Mouse (Mus musculus) hindbrain, embryonic 15.5 days (tissue): ENCODE results near the gene 1700021F05Rik. TPM values are rescaled to one million over a fixed set of nuclear protein-coding genes. Genes with fewer than 3 reads are reported as not detected.
"Not testable (repeated sequence)": the region's sequence is repeated elsewhere in the genome, so short reads cannot be mapped to it uniquely, and the experiment has no call there.

ENCODE experiments used
- ATAC-seq: fragments of 200-750 bp; cut with Nextera tagmentation; 2 replicates; pipeline ENCODE4 v1.8.0; 2017; ENCODE audit warnings: low read depth, moderate number of reproducible peaks, moderate TSS enrichment; ENCODE audit not compliant: low FRiP score
- H3K27ac ChIP-seq: fragments of 300-500 bp; sonication (generic); replicated peaks from 2 replicates; pipeline ENCODE4 v1.5.1; 2015; ENCODE audit warnings: mild to moderate bottlenecking, inconsistent platforms
- H3K27me3 ChIP-seq: fragments of 300-500 bp; sonication (generic); 2 replicates; pipeline ENCODE4 v1.6.1; 2015; ENCODE audit warnings: control low read depth, inconsistent platforms
- H3K36me3 ChIP-seq: fragments of 300-500 bp; sonication (generic); 2 replicates; pipeline ENCODE4 v1.6.1; 2015; ENCODE audit warnings: control low read depth, inconsistent platforms
- H3K4me1 ChIP-seq: fragments of 300-500 bp; sonication (generic); replicated peaks from 2 replicates; pipeline ENCODE4 v1.6.1; 2015; ENCODE audit warnings: control low read depth, inconsistent platforms
- H3K4me2 ChIP-seq: fragments of 300-500 bp; sonication (generic); 2 replicates; pipeline ENCODE4 v1.6.1; 2015; ENCODE audit warnings: moderate library complexity, mild to moderate bottlenecking, inconsistent platforms
- H3K4me3 ChIP-seq: fragments of 300-500 bp; sonication (generic); 2 replicates; pipeline ENCODE4 v1.5.1; 2015; ENCODE audit warnings: mild to moderate bottlenecking, inconsistent platforms
- H3K9ac ChIP-seq: fragments of 300-500 bp; sonication (generic); 2 replicates; pipeline ENCODE4 v1.6.1; 2015; ENCODE audit warnings: inconsistent platforms
- H3K9me3 ChIP-seq: fragments of 300-500 bp; sonication (generic); 2 replicates; pipeline ENCODE4 v1.6.1; 2016; ENCODE audit warnings: control low read depth, inconsistent platforms
- WGBS: fragments of 180-500 bp; shearing (Covaris S2); methylation state at CpG from one replicate; pipeline ENCODE4 v1.1.7; 2015; 5-methylcytosine and 5-hydroxymethylcytosine counted together
- polyA plus RNA-seq: library from polyadenylated mRNA; unstranded; fragments of >200 nt; fragmentation: Nextera tagmentation; extraction: Ambion mirVana; gene quantifications from 2 replicates; pipeline ENCODE4 v1.2.1, GENCODE M21; 2015

Gene 1700021F05Rik
- polyA plus RNA-seq, 1 experiment from 2014 or later, result 68.1 TPM

DNA sequence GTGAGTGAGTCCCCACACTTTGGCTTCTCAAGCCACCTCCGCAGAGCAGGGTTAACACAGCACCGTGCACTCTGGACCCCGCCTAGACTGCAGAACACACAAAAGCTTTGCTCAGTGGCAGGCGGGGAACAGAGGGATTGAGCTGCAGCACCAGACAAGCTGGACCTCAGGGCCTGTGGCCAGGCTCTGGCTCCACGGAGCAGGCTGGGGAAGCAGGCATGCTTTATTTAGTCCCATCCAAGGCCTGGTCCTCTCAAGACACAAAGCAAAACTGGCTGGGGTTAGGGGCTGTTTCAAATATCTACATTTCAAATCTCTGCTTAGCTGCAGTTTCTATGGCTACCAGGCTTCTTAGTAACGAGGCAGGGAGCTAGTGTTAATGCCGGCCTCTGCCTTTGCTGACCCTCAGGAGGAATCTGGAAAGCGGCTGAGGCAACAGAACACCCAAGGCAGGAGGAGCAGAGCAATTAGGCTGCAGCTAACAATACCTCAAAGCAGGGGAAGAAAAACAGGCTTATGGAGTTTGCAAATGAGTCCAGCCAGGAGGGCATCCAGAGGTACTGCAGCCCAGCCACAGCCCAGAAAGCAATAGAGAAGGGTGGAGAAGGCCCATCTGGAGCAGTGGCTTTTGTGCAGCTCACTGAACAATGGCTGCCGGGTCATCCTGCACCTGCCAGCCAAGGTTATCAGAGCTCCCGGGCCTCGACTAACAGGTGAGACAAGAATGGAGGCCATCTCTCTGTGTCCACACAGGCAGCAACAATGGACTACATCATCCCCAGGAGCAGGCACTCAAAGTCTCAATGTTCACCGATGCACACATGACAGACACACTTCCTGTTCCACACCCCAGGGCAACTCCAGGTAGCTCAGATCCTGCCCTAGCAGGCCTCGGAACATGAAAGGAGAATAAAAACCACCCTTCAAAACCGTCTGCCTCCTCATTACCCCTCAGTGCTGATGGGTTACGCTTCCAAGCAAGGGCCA is 13.2 kb downstream of the 1700021F05Rik start:
- Histone ChIP-seq H3K36me3 (peaks cover 33% of the 10 kb centered on the region), H3K27me3 (no peaks in the 10 kb centered on the region), H3K27ac (peak overlapping the region; percentile 80), H3K9me3 (no peaks in the 10 kb centered on the region), H3K4me1 (peaks cover 13% of the 10 kb centered on the region), H3K9ac (peak overlapping the region; percentile 18; the same call in 1 of the 2 replicates), H3K4me2 (peak overlapping the region; percentile 17; the same call in 1 of the 2 replicates), H3K4me3 (no peak overlapping the region)
- WGBS, result 29% methylated on average over 15 of the region's 15 CpGs
- peak; percentile 82 for ATAC-seq

DNA sequence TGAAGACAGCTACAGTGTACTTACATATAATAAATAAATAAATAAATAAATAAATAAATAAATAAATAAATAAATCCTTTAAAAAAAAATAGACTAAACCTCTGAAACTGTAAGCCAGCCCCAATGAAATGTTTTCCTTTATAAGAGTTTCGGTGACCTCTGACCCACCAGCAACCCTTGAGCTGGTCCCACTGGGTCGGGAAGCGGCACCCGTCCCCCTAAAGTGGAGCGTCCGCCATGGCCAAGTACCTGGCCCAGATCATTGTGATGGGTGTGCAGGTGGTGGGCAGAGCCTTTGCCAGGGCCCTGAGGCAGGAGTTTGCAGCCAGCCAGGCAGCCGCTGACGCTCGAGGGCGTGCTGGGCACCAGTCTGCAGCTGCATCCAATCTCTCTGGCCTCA is 16.9 kb downstream of the 1700021F05Rik start, which contains the start of gene Gm9803:
Gene Gm9803, plus strand, starts transcription at position 154 of the 400 bp plus-strand sequence.
- H3K36me3 ChIP-seq, H3K27me3 ChIP-seq, ATAC-seq, H3K9ac ChIP-seq, H3K27ac ChIP-seq, H3K9me3 ChIP-seq, H3K4me2 ChIP-seq, H3K4me3 ChIP-seq: not testable (repeated sequence)
- peaks cover 13% of the 10 kb centered on the region for H3K4me1 ChIP-seq
- WGBS, result 96% methylated on average over 10 of the region's 10 CpGs

DNA sequence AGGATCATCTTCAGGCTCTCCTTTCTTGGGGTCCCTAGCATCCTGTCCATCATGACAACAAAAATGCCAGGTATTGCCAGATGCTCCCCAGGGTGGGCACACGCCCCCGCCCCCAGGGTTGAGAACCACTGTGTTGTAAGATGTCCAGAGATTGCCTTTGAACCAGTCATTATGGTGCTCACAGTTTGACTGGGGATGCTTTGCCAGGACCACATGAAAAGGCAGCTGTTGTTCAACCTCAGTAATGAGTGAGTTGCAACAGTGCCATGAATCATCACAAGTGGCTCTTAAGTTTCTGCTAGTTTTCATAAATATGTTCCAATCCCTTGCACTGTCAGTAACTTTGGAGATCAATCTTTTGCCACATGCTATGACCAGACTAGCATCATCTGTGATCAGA is 20.8 kb downstream of the 1700021F05Rik start:
- Histone ChIP-seq H3K9me3 (no peaks in the 10 kb centered on the region), H3K4me3 (no peak overlapping the region), H3K27ac (no peak overlapping the region), H3K9ac (no peak overlapping the region), H3K4me1 (peaks cover 8% of the 10 kb centered on the region; the same call in 1 of the 2 replicates), H3K4me2 (no peak overlapping the region), H3K27me3 (no peaks in the 10 kb centered on the region), H3K36me3 (no peaks in the 10 kb centered on the region)
- ATAC-seq, result no peak
- WGBS, result 94% methylated on average over 2 of the region's 2 CpGs

DNA sequence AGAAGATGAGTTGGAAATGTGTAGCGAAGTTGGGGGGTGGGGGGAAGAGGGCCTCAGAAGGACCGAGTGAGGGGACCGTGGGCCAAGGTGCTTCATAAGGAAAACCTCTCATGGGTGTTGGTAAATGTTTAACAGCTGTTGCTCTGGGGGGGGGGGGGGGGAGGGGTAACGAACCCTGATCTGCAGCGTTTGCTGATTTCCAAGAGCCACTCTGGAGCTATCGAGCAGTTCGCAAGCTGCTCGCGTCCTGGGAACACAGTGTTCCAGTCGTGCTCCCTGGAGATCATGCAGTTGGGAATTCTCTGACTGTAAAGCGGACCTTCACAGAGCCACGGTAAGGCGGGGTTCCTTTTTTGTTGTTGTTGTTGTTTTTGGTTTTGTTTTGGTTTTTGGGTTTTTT is 22.4 kb downstream of the 1700021F05Rik start:
- 72% methylated on average over 11 of the region's 13 CpGs for WGBS
- H3K4me3 ChIP-seq, result no peak overlapping the region
- peaks cover 8% of the 10 kb centered on the region; the same call in 1 of the 2 replicates for H3K4me1 ChIP-seq
- no peak overlapping the region for H3K9ac ChIP-seq
- H3K36me3 ChIP-seq, result no peaks in the 10 kb centered on the region
- H3K27ac ChIP-seq, result no peak overlapping the region
- H3K4me2 ChIP-seq, result no peak overlapping the region
- no peaks in the 10 kb centered on the region for H3K27me3 ChIP-seq
- no peak for ATAC-seq
- no peaks in the 10 kb centered on the region for H3K9me3 ChIP-seq

DNA sequence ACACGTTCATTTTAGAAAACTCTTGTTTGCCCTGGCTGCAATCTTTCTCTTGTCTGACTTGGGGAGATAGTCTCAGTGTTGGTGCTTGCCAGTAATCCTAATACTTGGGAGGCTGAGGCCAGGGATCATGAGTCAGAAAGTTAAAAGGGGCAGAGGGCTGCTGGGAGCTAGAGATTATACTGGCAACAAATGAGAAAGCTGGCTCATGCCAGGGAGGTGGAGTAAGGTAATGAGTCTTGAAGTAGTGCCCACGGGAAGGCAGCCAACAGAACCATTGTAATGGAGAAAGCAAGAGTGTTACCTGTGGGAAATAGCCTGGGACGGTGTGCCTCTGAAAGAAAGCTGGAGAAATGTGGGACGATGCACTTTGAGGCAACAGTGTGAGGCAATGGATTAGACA is 23.0 kb downstream of the 1700021F05Rik start:
- WGBS, result 52% methylated on average over 4 of the region's 4 CpGs
- Histone ChIP-seq H3K27ac (no peak overlapping the region), H3K36me3 (no peaks in the 10 kb centered on the region), H3K4me2 (no peak overlapping the region), H3K27me3 (no peaks in the 10 kb centered on the region), H3K4me1 (peaks cover 8% of the 10 kb centered on the region; the same call in 1 of the 2 replicates), H3K9me3 (no peaks in the 10 kb centered on the region), H3K4me3 (no peak overlapping the region), H3K9ac (no peak overlapping the region)
- no peak for ATAC-seq

DNA sequence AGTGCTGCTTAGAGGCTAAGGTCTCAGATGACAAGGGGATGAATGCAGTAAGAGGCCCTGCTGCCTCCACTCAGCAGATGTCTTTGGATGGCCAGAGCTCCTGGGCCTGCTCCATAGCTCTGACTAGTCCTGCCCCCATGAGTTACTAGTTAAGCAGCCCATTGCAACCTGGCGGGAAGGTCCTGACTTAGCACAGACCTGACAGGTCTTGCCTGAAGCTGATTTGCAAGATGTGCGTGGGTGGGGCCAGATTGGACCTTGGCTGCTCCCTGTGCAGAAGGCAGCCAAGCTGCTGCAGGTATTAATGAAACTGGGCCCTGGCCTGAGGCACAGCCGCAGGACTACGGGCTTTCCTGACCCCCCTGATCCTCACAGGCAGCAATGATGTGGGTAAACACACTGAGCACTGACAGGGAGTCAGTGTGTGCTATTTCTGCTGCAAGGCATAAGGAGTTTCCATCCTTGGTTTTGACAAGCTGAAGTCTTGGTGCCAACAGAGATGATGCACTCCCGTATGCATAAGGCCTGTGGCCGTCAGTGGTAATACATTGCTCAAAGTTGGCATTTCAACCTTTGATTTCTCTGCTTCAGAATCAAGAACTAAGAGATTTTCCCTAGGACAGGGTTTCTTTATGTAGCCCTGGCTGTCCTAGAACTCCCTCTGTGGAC is 23.7 kb downstream of the 1700021F05Rik start:
- no peak overlapping the region for H3K27ac ChIP-seq
- no peak overlapping the region for H3K4me2 ChIP-seq
- no peaks in the 10 kb centered on the region for H3K36me3 ChIP-seq
- H3K27me3 ChIP-seq, result no peaks in the 10 kb centered on the region
- peaks cover 8% of the 10 kb centered on the region; the same call in 1 of the 2 replicates for H3K4me1 ChIP-seq
- ATAC-seq, result no peak
- no peak overlapping the region for H3K9ac ChIP-seq
- H3K4me3 ChIP-seq, result no peak overlapping the region
- H3K9me3 ChIP-seq, result no peaks in the 10 kb centered on the region
- 72% methylated on average over 6 of the region's 6 CpGs for WGBS

DNA sequence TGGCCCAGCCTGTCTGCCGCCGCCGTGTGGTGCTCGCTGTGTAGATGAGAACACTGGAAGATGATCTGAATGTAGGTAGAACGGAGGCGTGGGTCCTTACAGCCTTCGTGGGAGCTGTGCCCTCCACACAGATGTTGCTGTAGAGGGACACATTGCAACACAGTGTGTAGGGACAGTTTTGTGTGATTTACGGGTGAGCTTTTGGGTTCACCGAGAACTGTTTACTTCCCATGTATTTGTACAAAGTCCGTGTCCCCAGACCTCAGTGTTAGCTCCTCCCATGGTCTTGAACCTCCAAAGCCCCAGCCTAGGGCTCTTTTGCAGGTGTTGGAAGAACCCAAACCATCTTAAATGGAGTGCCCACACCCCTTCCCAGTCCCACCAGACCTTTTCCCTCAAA is 27.8 kb downstream of the 1700021F05Rik start:
- Histone ChIP-seq H3K27ac (no peak overlapping the region), H3K9ac (no peak overlapping the region), H3K4me1 (peaks cover 7% of the 10 kb centered on the region; the same call in 1 of the 2 replicates), H3K4me2 (no peak overlapping the region), H3K27me3 (no peaks in the 10 kb centered on the region), H3K9me3 (no peaks in the 10 kb centered on the region), H3K4me3 (no peak overlapping the region), H3K36me3 (peaks cover 17% of the 10 kb centered on the region)
- no peak for ATAC-seq
- WGBS, result 97% methylated on average over 10 of the region's 10 CpGs

DNA sequence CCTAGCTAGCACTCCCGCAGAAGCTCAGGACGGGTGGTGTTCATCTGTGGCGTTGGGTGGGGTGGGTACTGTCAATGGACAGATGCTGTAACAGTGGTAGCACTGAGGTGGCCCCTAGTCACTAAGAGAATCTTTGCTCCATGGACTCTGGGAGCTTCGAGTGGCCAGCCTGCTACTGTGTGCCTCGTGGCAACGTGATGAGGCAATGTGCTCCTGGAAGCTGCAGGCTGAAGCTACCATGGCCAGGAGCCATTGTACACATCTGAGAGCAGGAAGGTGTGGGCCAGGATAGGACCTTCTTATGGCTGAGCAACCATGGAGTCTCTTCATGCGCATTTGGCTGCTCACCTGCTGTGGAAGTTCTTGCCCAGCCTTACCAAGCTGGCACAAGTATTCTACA is 31.6 kb downstream of the 1700021F05Rik start:
- Histone ChIP-seq H3K4me1 (no peaks in the 10 kb centered on the region), H3K4me3 (no peak overlapping the region), H3K27ac (no peak overlapping the region), H3K27me3 (no peaks in the 10 kb centered on the region), H3K4me2 (no peak overlapping the region), H3K36me3 (peaks cover 27% of the 10 kb centered on the region), H3K9me3 (no peaks in the 10 kb centered on the region), H3K9ac (no peak overlapping the region)
- ATAC-seq, result no peak
- WGBS, result 96% methylated on average over 7 of the region's 7 CpGs

DNA sequence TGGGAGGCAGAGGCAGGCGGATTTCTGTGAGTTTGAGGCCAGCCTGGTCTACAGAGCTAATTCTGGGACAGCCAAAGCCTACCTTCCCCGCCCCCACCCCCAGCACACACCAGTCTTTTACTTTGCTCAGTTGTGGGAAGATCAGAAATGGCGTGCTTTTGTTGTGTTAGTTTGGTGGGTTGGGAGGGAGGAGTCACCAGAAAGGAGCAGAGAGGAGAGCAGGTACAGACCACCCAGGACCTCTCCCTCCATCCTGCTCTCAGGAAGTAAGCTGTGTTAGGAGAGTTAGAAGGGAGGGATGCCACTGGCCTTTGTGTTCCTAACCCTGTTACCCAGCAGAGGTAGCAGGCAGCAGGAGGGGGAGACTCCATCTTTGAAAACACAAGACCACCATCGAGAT is 33.7 kb downstream of the 1700021F05Rik start:
- no peak overlapping the region for H3K27ac ChIP-seq
- H3K27me3 ChIP-seq, result no peaks in the 10 kb centered on the region
- no peaks in the 10 kb centered on the region for H3K4me1 ChIP-seq
- H3K9ac ChIP-seq, result no peak overlapping the region
- H3K4me3 ChIP-seq, result no peak overlapping the region
- WGBS, result 69% methylated on average over 4 of the region's 4 CpGs
- H3K36me3 ChIP-seq, result peaks cover 27% of the 10 kb centered on the region
- H3K9me3 ChIP-seq, result no peaks in the 10 kb centered on the region
- H3K4me2 ChIP-seq, result no peak overlapping the region
- ATAC-seq, result no peak

DNA sequence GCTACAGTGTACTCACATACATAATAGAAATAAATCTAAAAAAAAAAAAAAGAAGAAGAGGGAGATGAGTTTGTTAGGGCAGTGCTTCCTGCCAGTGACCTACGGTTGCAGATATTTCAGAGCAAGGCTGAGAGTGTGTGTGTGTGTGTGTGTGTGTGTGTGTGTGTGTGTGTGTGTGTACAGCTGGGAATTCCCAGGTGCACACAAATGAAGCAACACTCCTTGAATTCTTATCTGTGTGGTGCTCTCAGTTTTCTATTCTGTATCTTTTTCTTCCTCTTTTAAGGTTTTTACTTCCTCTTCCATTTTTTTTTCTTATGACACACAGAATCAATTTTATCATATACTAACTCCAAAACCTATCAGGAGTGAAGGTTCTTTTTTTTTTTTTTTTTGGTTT is 36.5 kb downstream of the 1700021F05Rik start:
- Histone ChIP-seq H3K9ac (no peak overlapping the region), H3K4me2 (no peak overlapping the region), H3K4me1 (no peaks in the 10 kb centered on the region), H3K27ac (no peak overlapping the region), H3K36me3 (peaks cover 20% of the 10 kb centered on the region), H3K27me3 (no peaks in the 10 kb centered on the region), H3K4me3 (no peak overlapping the region), H3K9me3 (no peaks in the 10 kb centered on the region)
- WGBS, result 82% methylated on average over 1 of the region's 1 CpGs
- ATAC-seq, result no peak

DNA sequence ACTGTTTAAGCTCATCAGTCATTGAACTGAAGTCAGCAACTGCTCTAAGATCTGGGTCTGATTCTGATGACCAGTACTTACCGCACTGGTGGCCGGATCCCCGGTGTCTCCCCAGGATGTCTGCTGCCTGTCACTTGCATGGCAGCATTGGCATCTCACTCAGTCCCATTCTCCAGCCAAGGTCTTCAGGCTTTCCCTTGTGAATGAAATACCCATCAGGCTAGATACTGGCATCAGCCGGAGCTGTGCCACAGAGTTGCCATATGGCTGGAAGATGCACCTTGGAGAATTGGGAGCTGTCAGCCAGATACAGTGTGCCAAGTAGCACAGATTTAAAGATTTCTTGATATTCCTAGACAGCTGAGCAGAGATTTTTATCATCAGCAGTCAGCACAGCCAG is 38.2 kb downstream of the 1700021F05Rik start:
- Histone ChIP-seq H3K9me3 (no peaks in the 10 kb centered on the region), H3K27me3 (no peaks in the 10 kb centered on the region), H3K9ac (no peak overlapping the region), H3K4me1 (no peaks in the 10 kb centered on the region), H3K4me3 (no peak overlapping the region), H3K27ac (no peak overlapping the region), H3K36me3 (peaks cover 30% of the 10 kb centered on the region), H3K4me2 (no peak overlapping the region)
- ATAC-seq, result 0 out of 2 replicates have a peak, but pooled peaks have one; percentile 12
- 86% methylated on average over 4 of the region's 4 CpGs for WGBS

DNA sequence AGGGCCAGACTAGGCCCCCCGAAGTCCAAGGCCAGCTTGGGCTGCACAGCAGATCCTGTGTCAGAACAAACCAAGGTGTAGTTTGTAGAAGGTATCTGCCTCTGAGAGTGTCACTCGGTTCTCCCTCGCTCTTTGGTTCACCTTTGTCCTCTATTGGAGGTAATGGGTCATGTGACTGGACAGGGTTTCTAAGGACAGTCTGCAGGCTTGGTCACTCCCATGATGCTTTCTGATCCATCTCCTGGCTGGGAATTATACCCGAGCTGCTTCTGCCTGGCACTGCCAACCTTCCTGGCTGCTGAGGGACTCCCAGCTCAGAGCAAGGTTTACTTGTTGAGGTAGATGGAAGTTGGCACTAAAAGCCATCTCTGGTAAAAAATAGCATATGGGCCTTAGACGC is 49.9 kb downstream of the 1700021F05Rik start:
- H3K27me3 ChIP-seq, result no peaks in the 10 kb centered on the region
- H3K27ac ChIP-seq, result no peak overlapping the region
- WGBS, result 84% methylated on average over 5 of the region's 5 CpGs
- ATAC-seq, result no peak
- H3K4me3 ChIP-seq, result no peak overlapping the region
- H3K9ac ChIP-seq, result no peak overlapping the region
- H3K4me1 ChIP-seq, result no peaks in the 10 kb centered on the region
- no peaks in the 10 kb centered on the region for H3K9me3 ChIP-seq
- H3K4me2 ChIP-seq, result no peak overlapping the region
- H3K36me3 ChIP-seq, result peaks cover 11% of the 10 kb centered on the region
